Mouse (Mus musculus) layer of hippocampus, postnatal 25 days (tissue): ENCODE results near the gene Dennd1a. TPM values are rescaled to one million over a fixed set of nuclear protein-coding genes. Genes with fewer than 3 reads are reported as not detected.

Experiments used
- DNase-seq, 2 experiments: peaks; one replicate each; pipeline ENCODE4 v3.0.0; 2022; ENCODE audit warnings: mixed read lengths in 2 of 2, low spot score in 1 of 2; ENCODE audit errors: extremely low spot score in 1 of 2
- total RNA-seq, 2 experiments: library from RNA; stranded (reverse); gene quantifications; 2 replicates each; pipeline ENCODE4 v1.2.3; 2021

Gene Dennd1a
- total RNA-seq, 2 experiments from 2014 or later = 73.5 to 77.3 TPM

DNA sequence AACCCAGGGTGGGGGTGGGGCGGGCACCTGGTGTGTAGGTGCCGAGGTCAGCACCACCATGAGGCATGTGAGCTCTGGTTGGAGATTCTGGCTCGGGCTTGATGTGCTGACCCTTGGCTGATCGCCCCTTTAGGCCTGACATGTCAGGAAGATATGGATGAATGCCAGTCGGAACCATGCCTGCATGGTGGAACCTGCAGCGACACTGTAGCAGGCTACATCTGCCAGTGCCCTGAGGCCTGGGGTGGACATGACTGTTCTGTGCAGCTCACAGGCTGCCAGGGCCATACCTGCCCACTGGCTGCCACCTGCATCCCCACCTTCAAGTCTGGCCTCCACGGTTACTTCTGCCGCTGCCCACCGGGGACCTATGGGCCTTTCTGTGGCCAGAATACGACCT, 497.2 kb downstream of the Dennd1a start:
- DNase-seq = no peak

DNA sequence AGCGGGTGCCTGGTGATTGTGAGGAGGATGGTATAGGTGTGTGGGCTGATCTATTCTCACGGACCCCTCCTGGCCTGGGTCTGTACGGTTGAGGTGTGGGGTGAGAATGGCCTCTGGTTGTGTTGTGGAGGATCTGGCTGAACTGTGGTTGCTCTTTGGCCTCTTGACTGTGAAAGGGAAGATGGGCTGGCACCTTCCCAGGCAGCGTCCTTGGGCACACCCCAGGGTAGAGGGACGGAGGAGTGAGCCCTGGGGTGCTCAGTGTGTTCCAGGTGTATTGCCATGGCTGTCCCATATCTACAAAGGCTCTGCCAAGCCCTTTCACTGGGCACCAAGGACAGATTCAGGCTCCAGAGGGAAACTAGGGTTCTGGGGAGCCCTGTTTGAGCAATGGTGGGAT, 498.2 kb downstream of the Dennd1a start:
- no peak for DNase-seq

DNA sequence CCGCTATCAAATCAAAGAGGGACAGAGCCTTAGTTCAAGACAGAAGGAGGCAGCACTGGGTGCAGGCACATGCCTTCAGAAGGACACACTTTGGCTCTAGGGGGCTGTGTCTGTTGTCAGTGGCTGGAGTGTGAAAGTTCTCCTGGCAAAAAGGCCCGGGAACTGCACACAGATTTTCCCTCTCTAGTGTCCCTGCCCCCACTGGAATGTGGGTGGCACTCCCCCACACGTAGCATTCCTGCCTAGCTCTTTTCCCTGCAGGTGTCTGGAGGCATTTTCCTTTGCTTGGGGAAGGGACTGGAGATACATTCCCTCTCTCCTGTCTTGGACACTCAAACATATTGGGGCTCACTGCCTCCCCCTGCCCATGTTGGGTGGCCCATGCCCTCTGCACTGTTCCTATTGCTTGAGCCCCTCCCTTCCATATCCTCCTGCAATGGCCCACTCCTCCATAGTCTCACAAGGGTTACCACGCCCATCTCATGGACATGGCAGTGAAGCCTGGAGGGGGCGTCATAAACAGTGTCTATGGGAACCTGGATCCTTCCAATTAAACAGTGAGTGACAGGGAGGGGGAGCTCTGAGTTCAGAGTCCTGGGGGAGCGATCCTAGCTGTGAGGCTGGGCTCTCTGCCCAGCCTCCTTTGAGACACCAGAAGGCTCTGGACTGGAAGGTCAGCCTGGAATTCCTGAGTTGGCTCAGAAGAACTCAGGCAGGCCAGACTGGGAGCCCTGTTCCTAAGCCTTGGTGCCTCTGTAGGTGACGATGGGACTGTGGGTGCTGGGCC, 498.8 kb downstream of the Dennd1a start:
- no peak for DNase-seq

DNA sequence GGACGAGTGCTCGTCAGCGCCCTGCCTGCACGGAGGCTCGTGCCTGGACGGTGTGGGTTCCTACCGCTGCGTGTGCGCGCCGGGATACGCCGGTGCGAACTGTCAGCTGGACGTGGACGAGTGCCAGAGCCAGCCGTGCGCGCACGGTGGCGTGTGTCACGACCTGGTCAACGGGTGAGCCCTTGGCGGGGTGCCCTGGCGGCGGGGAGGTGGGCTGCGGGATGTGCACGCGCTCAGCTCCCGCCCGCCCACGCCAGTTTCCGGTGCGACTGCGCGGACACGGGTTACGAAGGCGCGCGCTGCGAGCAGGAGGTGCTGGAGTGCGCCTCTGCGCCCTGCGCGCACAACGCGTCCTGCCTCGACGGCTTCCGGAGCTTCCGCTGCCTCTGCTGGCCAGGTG, 500.7 kb downstream of the Dennd1a start:
- no peak for DNase-seq

DNA sequence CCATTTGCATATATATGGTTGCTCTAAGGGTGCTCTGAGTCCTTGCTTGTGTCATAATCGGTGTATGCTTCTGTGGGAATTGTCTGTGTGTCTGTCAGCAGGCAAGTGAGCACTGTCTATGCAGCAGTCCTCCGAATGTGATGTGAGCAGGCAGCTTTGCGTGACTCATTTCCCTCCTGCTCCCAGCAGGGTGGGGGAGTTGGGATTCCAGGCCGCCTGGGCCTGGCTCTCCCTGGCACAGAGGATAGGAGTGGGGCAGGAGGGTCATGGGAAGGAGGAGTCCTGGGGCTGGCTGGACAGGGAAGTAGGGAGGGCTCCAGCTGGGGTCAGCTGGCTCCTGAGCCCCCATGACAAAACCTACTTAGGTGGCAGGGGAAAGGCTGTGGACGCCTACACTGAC, 502.7 kb downstream of the Dennd1a start:
- DNase-seq = no peak

DNA sequence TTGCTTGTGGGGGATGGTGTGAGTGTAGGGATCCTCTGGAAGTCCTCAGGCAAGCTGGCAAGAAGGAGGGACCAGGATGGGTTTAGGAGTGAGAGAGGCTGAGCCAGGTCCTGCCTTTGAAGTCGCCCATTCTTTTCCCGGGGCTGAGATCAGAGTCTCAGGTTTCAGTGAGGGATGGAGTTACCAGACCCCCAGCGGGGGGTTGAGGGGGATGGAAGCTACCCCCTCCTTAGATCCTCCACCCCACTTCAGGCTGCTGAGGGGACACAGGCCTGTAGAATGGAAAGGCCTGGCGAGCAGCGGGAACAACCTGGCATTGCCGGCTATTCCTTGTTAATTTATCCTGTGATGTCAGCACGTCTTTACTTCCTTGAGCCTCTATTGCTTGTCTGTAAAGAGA, 505.2 kb downstream of the Dennd1a start:
- no peak for DNase-seq

DNA sequence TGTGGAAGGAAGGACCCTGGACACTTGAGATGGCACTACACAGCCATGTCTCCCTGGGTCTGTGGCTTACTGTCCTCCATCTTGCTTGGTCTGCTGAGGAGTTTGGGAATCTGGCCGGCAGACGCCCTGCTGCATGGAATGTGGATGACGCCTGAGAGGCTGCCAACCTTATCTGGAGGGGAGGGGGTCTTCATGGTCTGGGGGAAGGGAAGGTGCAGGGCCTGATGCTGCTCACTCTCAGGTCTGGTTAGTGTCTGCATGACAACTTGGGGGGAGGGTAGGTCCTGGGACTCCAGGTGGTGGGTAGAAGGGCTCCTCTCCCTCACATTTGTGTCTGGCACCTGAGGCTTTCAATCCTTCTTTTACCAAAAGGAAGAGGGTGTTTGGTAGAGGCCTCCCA, 505.8 kb downstream of the Dennd1a start:
- no peak for DNase-seq

DNA sequence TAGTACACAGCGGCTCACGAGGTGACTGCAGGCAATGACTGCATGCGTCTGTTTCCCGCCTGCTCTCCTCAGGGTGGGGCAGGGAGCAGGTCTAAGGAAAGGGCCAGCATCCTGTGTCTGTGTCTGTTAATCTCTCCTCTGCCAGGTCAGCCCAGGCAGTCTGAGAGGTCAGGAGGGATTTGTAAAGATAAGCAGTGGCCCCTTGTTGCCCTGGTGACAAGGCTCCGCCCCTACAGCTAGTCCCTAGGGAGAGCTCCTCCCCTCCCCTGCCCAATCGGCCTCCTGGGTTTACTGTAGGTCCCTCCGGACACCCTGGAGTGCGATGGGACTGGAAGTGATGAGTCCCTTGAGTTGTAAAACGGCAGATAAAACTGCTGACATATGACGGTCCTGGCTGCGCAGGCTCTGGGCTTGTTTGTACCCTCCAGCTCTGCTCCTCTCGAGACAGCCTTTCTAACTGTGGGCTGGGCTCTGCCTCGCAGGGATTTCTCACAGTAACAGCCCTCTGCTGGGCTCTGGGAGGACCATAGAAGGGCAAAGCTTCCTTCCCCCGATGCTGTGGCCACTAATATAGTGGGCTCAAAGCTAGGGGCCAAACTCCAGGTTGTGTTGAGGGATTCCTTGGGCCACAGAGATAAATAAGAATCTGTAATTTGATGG, 506.8 kb downstream of the Dennd1a start:
- no peak for DNase-seq

DNA sequence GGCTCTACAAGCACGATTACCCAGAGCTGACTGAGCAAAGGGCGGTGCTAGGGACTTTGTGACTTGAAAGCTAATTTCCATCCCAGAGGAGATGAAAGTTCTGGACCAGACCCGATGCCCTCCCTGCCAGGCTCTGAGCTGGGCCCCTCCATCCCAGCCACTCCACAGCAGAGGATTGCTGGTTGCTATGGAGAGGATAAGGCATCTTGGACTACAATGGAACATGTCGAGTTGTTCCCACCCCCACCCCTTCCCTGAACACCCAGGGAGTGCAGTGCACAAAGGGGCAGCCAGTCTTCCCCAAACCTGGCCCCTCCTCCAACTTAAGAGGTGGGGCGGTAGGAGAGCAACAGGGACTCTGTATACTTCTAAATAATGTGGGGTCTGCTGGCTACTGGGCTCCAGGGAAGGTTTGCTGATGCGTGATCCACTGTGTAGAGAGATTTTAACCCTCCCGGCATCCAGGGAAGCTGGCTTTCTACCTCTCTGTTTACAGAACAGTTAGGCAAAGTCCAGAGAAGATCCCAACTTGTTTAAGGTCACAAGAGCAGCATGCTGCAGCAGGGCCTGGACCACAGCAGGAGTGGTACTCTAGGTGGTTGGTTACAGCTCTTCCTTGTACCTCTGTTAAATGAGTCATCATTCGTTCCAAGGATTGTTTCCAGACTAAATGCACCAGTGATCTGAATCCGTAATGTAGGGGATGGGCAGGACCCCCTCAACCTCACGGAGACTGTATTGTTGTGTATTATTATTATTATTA, 509.1 kb downstream of the Dennd1a start:
- DNase-seq = no peak

DNA sequence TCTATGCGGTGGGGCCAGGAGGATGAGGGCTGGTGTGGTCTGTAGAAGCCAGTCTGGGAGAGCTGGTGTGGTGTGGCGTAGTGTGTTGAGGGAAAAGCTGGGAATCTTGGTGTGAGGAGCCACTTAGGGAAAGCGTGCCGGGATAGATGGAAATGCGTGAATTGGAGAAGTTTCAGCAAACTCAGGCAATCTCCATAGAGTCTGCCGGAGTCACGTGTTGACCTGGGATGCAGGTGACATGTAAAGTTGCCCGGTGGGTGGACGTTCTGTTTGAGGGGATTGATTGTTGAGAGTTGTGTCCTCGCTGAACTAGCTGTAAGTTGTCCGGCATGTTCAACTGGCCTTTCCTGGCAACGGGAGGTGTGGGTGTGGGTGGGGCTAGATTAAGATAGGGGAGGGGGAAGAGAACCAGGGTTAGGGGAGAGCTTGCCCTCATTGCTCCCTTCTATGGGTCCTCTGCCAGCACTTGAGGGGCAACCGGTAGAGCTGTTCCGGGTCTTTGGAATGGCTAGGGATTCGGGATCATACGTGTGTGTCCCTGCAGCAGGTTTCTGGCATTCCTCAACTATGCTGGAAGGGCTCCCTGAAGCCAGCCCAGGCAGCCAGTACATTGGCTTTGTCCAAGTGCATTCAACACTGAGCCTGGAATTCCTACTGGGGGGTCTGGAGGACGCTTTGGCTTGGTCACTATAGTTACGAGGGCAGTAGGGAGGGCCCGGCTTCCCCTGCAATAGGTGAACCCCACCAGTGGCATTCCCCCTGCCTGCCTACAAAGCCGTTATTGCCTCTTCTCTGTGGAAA, 510.4 kb downstream of the Dennd1a start:
- no peak for DNase-seq

DNA sequence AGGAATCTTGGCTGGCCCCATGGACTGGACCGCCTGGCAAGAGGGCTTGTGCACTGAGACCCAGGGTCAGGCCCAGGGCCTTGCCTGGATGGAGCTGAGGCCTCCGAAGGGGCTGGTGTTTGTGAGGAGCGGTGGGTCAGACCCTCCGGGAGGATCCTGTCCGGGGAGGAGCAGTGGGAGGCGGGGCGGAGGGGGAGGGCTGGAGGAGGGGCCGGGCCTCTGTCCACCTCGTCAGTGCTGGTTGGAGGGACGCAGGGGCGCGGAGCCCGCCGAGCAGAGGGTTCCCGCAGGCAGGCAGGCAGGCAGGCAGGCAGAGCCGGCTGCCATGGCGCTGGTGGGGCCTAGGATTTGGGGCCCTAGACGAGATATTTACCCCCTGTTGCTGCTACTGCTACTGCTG, 511.2 kb downstream of the Dennd1a start, which contains the start of gene Crb2:
Gene Crb2, plus strand, starts transcription at position 234 of the 400 bp plus-strand sequence.
- DNase-seq = no peak

DNA sequence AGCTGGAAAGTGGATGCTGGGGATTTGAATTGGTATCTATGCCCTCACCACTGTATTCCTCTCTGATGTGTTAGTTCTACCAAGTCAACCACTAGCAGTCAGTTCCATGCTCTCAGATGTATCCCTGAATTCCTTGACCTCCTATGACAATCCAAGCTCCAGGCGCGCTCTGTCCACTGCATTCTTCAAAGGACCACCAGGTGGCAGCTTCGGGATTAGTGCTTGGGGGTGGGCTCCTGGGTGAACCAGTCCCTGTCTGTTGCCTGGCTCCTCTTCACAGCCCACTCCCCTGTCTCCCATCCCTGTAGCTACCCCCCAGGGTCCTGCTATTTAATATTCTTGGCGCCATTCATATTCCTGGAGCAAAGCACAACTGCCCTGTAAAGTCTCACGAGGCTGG, 512.6 kb downstream of the Dennd1a start:
- peak in 1 of 2 experiments; percentile 59 for DNase-seq

DNA sequence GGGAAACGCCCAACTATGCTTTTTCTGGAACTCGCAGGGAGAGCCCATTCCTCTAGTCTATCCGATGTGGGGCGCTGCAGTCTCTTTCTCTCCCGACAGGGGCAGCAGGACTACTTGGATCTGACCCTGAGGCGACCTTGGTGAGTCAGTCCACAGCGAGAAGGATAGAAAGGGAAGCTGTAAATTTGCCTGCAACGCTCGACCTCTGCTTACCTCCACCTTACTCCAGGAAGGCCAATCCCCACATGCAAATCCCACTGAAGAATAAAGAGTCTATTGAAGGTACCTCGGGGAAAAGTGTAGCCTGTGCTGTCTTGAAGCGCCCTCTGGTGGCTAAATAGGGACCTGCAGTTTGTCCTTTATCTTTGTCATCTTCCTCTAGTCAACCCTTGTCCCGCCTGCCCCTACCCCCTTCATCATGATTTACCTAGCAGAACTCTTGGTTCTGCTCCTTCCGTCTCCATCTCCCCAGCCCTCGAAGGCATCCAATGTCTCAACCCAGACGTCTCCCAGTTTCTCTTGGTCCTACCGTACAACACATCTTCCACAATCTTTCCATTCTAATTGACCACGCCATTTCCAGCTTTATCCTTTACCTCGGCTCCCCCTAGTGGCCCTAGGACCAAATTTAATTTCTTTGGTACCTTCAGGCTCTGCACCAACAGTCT, 515.4 kb downstream of the Dennd1a start:
- peak; percentile 92 to 98 for DNase-seq

DNA sequence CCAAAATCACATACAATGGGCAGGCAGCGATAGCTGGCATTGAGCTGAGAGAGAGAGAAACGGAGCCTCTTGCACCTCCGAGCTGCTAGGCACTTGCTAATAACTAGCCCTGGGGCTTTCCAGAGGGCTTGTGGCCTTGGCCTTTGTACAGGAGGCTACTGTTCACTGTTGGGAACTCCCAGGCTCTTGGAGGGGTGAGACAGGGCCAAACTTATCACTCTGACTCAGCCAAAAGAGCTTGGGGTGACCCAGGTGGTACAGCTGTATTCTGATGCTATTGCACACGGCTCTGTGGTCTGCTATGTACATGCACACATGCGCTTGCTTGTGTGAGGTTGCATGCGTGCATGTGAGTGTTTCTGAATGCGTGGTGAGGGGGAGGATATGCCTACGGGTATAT, 517.4 kb downstream of the Dennd1a start:
- no peak for DNase-seq

DNA sequence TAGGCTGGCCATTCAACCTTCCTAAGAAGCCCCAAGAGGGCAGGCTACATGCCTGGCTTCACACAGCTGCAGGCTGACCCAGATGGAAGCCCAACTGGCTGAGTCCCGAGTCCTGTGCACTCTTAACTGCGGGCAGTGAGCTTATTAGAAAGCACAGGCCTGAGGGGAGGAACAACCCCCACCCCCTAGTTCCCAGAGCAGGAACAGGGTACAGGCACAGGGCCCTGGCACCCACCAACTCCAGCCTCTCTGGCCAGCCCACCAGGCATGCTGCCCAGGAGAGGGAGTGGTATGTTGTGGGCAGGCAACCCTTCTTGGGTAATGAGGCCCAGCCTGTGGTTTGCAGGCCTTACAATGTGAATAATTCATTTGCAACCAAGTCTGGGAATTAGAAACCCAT, 518.3 kb downstream of the Dennd1a start:
- peak in 1 of 2 experiments; percentile 47 for DNase-seq

DNA sequence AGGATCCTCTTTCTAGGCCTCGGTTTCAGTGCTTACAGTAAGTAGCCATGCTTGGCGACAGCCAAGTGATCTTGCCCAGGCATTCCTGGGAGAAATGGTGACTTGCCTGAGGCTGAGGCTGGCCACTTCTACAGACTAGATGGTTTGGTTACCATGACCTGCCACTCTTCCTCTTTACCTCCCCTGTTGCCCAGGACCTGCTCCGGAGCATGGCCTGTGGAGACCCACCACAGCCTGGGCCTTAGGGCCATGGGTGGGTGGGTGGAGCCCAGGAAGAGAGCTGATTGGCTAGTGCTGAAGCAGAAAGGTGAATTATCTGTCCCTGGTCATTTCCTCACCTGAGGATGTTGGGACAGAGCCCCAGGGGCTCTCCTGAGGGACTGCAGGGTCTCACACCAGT, 519.5 kb downstream of the Dennd1a start:
- no peak for DNase-seq

DNA sequence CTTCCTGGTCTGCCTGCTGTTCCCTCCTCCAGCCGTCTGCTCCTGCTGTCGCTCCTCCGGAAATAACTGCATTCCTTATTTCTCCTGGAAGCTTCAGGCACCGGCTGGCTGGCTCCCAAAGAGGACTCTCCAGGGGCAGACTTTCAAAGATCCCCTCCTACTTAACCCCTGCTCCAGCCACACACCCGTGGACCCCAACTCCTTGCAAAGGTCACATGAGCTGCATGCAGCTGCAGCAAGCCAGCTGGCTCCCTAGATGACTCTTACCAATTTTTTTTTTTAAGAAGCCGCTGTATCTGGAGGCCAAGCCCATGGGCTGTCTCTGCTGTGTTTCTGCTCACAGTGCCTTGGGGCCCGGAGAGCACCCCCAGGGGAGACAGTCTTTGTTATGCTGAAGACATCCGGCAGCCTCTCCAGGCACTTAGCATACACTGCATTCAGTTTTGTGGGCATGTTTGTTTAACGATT, 520.1 kb downstream of the Dennd1a start:
- DNase-seq = peak in 1 of 2 experiments; percentile 48

DNA sequence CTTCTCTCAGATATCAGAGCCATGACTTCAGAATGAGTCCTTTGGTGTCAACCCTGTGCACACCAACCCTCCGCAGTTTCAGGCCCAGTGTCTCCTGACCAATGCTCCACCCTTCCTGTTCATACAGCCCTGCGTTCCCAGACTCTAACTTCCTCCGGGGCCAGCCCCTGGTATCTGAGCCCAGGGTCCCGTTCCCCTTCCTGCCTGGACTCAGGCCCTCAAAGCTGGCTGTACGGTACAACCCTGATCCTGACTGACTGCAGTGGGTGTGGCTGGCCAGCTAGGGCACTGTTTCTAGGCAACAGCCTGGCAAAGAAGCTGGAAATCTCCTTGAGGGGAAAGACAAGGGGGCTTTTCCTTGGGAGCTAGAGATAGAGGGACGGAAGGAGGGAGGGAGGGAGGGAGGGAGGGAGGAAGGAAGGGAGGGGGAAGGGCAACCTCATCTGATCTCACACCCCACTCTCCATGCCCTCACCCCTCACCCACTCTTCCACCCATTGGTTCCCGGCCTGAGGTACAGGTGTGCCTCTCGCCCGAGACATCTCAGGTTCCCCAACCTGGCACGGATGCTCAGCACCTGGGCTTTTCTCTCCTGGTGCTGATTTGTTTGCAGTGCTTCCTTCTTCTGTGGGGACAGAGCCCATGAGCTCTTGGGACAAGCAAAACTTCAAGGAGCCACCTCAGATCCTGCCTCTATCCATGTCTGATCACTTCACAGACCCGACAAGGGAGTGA, 521.0 kb downstream of the Dennd1a start:
- no peak for DNase-seq

DNA sequence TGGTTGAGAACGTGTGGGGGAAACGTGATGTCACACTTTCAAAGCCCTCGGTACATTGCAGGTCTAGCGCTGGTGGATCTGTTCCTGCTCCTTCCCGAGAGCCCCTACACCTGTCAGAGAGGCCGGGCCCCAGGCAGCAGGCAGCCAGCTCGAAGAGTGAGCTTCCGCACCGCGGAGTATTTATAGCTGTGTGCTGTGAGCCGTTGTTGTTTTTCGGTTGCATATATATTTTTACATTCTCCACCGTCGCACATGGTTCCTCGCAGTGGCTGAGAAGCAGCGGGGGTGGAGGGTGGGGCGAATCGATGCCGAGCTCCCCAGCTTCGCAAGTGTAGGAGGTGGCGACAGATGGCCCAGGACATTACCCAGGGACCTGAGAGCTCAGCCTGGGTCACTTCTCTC, 522.1 kb downstream of the Dennd1a start:
- DNase-seq = no peak
